Mouse (Mus musculus): ENCODE data around the gene Ifnl3.
A peak's percentile ranks its signal among the peaks of the same experiment; 100 is the strongest.

Gene Ifnl3

GRCm38 (mm10) chr7:28547628-28548027 is 25.0 kb downstream of the Ifnl3 start:
- no peak for DNase-seq

DNA sequence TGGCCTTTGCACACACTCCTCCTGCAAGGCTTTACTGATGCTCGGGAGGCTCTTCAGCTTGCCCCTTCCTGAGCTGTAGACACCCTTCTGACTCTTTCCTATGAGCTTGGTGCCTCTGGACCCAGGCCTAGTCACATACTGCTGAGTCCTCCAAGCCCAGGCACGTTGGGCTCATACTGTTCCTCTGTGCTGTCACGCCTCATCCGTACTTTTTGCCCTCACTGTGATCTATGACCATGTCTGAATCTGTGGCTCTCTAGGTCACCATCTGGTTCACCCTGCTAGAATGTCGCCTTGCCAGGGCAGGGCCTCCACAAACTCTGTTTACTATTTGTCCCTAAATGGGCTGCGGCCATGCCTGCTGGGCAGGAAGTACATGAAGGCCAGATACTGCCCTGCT is 30.4 kb downstream of the Ifnl3 start:
- no peak for DNase-seq

- no peak for DNase-seq
Measured at GRCm38 (mm10) chr7:28555939-28556535, 33.4 kb downstream of the Ifnl3 start.

DNA sequence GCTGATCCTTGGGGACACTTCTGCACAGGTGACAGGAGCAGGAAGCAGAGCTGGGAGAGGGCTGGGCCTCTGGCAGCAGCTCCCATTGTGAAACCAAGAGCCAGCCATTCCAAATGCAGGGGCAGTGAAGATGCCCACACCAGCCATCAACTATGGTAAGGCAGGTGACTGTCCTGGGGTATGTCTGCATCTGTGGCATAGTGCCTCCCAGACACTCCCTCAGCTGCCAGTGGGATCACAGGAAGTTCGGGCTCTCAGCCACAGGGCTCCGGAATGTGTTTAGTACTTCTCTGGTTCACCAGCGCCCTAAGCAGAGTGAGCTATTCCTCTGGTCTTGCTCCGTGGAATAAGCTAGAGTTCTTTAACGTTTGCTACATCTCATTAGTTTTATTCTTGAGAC is 34.4 kb downstream of the Ifnl3 start:
- DNase-seq = no peak

GRCm38 (mm10) chr7:28557708-28558107 is 35.1 kb downstream of the Ifnl3 start:
- no peak for DNase-seq

- DNase-seq = no peak
Measured at GRCm38 (mm10) chr7:28558486-28558885, 35.9 kb downstream of the Ifnl3 start.

GRCm38 (mm10) chr7:28560856-28561255 is 38.2 kb downstream of the Ifnl3 start:
- DNase-seq = no peak

DNA sequence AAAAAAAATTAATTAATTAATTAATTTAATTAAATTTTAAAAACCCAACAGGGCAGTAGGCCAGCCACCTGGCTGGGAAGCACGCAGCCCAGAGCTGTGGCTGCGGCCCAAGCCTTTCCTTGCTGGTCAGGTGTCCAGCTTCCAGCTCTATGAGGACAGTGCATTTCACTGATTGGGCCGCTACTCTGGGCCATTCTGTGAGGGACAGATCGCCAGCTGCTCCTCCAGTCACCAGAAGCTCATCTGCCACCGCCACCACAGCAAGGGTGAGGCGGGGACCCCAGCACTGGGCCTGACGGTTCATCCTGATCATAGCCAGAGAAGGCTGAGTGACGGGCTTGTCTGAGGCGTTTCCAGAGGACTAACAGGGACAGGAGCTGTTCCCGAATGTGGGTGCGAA is 39.3 kb downstream of the Ifnl3 start:
- DNase-seq = no peak

DNA sequence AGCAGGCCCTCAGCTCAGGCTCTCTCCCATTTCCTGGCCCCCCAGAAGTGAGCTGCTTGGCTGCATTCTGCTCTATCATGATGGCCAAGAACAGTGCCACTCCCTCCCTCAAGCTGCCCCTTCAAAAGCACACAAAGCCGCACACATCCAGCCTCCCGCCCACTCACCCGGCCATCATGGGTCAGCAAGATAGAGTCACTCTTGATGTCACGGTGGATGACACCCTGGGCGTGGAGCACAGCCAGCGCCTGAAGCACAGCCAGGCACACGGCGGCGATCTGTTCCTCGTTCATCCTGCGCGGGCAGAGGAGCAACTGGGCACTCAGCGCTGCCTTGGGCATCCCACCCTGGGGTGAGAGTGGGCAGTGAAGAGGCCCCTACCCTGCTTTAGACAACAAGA is 39.7 kb downstream of the Ifnl3 start:
- no peak for DNase-seq

GRCm38 (mm10) chr7:28562951-28563350 is 40.3 kb downstream of the Ifnl3 start:
- no peak for DNase-seq

DNA sequence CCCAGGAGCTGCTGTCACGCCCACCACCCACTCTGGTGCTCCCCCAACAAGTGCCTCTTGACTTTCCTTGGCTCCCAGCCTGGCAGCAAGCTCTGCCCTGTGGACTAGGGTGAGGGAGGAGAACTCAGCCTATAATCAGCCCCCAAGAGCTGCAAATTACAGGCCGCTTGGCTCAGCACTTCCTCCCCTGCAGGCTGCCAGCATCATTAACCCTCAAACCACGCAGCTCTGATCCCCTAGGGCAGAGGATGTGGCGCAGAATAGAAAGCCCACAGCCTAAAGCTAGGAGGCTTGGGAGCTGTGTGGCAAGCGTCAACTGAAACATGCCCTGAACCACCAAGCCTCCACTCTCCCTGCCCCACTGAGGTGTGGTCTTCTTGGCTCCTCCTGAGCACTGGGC is 42.8 kb downstream of the Ifnl3 start:
- DNase-seq = no peak

DNA sequence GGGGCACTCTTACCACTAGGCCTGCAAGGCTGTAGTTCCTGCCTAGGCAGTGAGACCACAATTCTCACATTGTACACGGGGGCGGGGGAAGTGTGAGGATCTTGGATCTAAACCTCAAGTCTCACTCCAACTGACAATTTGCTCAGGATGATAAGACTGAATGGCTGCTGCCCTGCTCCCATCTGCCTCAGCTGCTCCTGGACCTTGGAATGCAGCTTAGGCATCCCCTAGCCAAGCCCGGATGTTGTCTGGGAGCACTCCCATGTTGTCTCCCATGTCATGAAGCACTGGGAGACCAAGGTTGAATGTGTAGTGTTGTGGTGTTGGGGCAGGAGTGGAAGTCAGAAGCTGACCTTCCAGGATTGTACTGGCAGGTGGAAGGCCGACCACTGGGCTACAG is 44.9 kb downstream of the Ifnl3 start:
- DNase-seq = no peak

DNA sequence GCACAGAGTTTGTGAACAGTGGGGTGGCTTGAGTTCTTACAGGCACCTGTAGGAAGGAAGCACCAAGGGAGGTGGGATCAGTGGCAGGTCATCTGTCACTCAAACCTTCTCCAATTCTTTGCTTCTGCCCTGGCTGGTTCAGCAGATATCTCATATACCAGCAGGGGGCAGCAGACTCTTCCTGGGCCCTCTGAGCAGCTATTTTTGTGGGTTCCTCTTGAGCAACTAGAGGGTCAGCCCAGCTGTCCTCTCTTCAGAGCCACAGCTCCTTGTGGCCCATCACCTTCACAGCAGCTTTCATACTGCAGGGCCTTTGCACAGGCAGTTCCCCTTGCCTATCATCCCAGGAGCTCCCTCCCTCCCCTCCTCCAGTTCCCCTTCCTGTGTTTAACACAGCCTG is 45.6 kb downstream of the Ifnl3 start:
- peak; percentile 57 for DNase-seq

DNA sequence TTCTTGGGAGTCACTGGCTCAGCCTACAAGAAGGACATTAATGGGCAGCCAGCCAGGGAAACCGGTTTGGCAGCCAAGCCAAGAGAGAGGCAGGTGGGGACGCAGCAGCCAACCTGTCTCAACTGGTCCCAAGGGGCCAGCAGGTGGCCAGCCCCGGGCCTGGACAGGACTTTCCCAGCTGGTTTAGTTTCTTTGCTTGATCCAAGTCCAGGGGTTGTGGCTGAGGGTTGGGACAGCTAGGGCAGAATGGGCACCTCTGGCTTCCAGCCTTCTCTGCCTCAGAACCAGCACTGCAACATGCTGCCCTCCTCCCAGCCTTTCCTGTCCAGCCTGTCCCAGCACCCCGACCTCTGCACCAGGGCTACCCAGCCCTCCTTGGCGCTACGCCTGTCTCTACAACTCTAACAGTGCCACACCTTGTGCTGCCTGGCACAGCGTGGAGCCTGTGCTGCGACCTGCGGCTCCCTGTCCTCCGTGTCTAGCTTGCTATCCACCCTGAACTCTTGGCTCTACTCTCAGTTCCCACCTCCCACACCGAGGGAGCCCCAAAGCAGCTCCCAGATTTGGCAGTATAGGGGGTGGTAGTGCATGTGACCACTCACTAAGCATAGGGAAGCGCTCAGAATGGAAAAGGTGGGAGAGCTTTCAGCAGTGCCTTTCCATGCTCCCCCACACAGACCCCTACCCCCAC is 47.8 kb downstream of the Ifnl3 start:
- DNase-seq = no peak

DNA sequence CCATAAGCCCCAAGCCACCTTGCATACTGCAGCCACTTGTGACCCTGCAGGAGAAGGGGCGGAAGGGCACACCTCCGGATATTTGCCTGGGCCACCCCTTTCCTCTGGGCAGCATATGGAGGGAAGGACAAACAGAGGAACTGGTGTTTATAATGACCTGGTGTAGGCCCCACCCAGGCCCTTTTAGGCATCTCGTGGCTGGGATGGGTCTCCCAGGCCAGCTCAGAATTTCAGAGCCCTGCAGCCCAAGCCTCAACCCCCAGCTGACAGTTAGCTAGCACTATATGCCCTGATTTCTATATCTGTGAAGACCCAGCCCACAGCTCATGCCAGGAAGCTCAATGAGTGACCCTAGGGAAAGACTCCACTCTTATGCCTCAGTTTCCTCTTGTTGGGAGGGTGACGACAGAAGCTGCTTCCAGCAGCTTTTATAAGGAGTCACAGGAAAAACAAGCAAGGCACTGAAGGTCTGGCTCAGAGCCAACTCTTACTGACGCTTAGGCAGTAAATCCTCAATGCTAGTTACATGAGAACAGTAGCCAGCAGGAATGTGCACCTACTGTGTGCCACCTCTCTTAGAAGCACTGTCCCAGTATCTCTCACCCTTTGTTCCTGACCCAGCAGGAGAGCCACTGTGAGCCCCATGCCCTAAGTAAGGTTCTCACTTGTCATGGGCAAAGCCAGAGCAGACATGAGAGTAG is 48.5 kb downstream of the Ifnl3 start:
- DNase-seq = no peak

- no peak for DNase-seq
Measured at GRCm38 (mm10) chr7:28572689-28573088, 50.1 kb downstream of the Ifnl3 start.

GRCm38 (mm10) chr7:28573236-28573635 is 50.6 kb downstream of the Ifnl3 start:
- no peak for DNase-seq

All from right cerebral cortex, postnatal 4 days (tissue).